Mouse (Mus musculus) midbrain, embryonic 14.5 days (tissue): ENCODE data around the gene Stag1. TPM values are rescaled to one million over a fixed set of nuclear protein-coding genes. Genes with fewer than 3 reads are reported as not detected.
A peak's percentile ranks its signal among the peaks of the same experiment; 100 is the strongest.

Source experiments
- ATAC-seq: fragments of 200-750 bp; cut with Nextera tagmentation; 2 replicates; pipeline ENCODE4 v1.8.0; 2017; ENCODE audit warnings: moderate number of reproducible peaks, moderate library complexity; ENCODE audit not compliant: low FRiP score, low TSS enrichment
- DNase-seq: peaks from one replicate; pipeline ENCODE4 v3.0.0-alpha.2; 2015
- H3K27ac ChIP-seq: fragments of 300-500 bp; sonication (generic); replicated peaks from 2 replicates; pipeline ENCODE4 v1.5.1; 2014; ENCODE audit warnings: mild to moderate bottlenecking, low read depth, low read length, moderate library complexity
- H3K27me3 ChIP-seq: fragments of 300-500 bp; sonication (generic); 2 replicates; pipeline ENCODE4 v1.6.1; 2014; ENCODE audit warnings: low read length, control low read depth, mixed read lengths; ENCODE audit not compliant: control insufficient read depth, insufficient read depth
- H3K36me3 ChIP-seq: fragments of 300-500 bp; sonication (generic); 2 replicates; pipeline ENCODE4 v1.6.1; 2014; ENCODE audit warnings: low read length, control low read depth; ENCODE audit not compliant: control insufficient read depth, insufficient read depth
- H3K4me1 ChIP-seq: fragments of 300-500 bp; sonication (generic); 2 replicates; pipeline ENCODE4 v1.6.1; 2014; ENCODE audit warnings: mild to moderate bottlenecking, antibody characterized with exemption, low read length, control low read depth; ENCODE audit not compliant: control insufficient read depth, insufficient read depth
- H3K4me2 ChIP-seq: fragments of 300-500 bp; sonication (generic); 2 replicates; pipeline ENCODE4 v1.6.1; 2014; ENCODE audit warnings: mild to moderate bottlenecking, low read length, moderate library complexity
- H3K4me3 ChIP-seq: fragments of 300-500 bp; sonication (generic); replicated peaks from 2 replicates; pipeline ENCODE4 v1.5.1; 2014; ENCODE audit warnings: low read depth, low read length
- H3K9ac ChIP-seq: fragments of 300-500 bp; sonication (generic); replicated peaks from 2 replicates; pipeline ENCODE4 v1.6.1; 2014; ENCODE audit warnings: mild to moderate bottlenecking, low read length, moderate library complexity
- H3K9me3 ChIP-seq: fragments of 300-500 bp; sonication (generic); 2 replicates; pipeline ENCODE4 v1.6.1; 2016; ENCODE audit warnings: low read length, control low read depth, mixed read lengths; ENCODE audit not compliant: control insufficient read depth
- WGBS: fragments of 180-500 bp; shearing (Covaris S2); extraction: QIAGEN DNeasy Blood & Tissue Kit; methylation state at CpG from one replicate; pipeline ENCODE4 v1.1.7; 2014; 5-methylcytosine and 5-hydroxymethylcytosine counted together
- polyA plus RNA-seq: library from polyadenylated mRNA; unstranded; fragments of >200 nt; fragmentation: Nextera tagmentation; extraction: Ambion mirVana; gene quantifications from 2 replicates; pipeline ENCODE4 v1.2.1, GENCODE M21; 2014

Gene Stag1
- polyA plus RNA-seq, 1 experiment from 2014 or later: 41.3 TPM

- peaks cover 29% of the 10 kb centered on the region for H3K4me1 ChIP-seq
- no peaks in the 10 kb centered on the region for H3K27me3 ChIP-seq
- no peak for DNase-seq
- ATAC-seq: no peak
- H3K9ac ChIP-seq: no peak overlapping the region
- no peaks in the 10 kb centered on the region for H3K36me3 ChIP-seq
- H3K27ac ChIP-seq: no peak overlapping the region; the same call in 1 of the 2 replicates
- 29% methylated on average over 2 of the region's 2 CpGs for WGBS
- peak overlapping the region; percentile 83 for H3K4me2 ChIP-seq
- no peaks in the 10 kb centered on the region for H3K9me3 ChIP-seq
- no peak overlapping the region for H3K4me3 ChIP-seq
These were observed 43.2 kb downstream of the Stag1 start for GRCm38 (mm10) chr9:100640754-100641153.

GRCm38 (mm10) chr9:100641391-100642085 lies 43.9 kb downstream of the Stag1 start:
- 15% methylated on average over 6 of the region's 6 CpGs for WGBS
- Histone ChIP-seq H3K27ac (peak overlapping the region; percentile 99), H3K4me2 (peak overlapping the region; percentile 83), H3K4me3 (peak overlapping the region; percentile 87), H3K36me3 (no peaks in the 10 kb centered on the region), H3K27me3 (no peaks in the 10 kb centered on the region), H3K4me1 (peaks cover 32% of the 10 kb centered on the region), H3K9ac (peak overlapping the region; percentile 72; the same call in 1 of the 2 replicates), H3K9me3 (no peaks in the 10 kb centered on the region)
- DNase-seq: peak; percentile 29
- no peak for ATAC-seq

GRCm38 (mm10) chr9:100642186-100642839 lies 44.7 kb downstream of the Stag1 start:
- Histone ChIP-seq H3K27ac (peak overlapping the region; percentile 99), H3K27me3 (no peaks in the 10 kb centered on the region), H3K4me1 (peaks cover 32% of the 10 kb centered on the region), H3K4me3 (peak overlapping the region; percentile 87), H3K4me2 (peak overlapping the region; percentile 83), H3K9ac (peak overlapping the region; percentile 72), H3K9me3 (no peaks in the 10 kb centered on the region), H3K36me3 (no peaks in the 10 kb centered on the region)
- WGBS: under 1% methylated on average over 16 of the region's 16 CpGs
- ATAC-seq (no peak), DNase-seq (peak; percentile 53)

- WGBS: under 1% methylated on average over 97 of the region's 97 CpGs
- Histone ChIP-seq H3K4me2 (peak overlapping the region; percentile 83), H3K27me3 (no peaks in the 10 kb centered on the region), H3K36me3 (no peaks in the 10 kb centered on the region), H3K9ac (peak overlapping the region; percentile 92), H3K4me3 (peak overlapping the region; percentile 87), H3K27ac (peak overlapping the region; percentile 99), H3K4me1 (peaks cover 32% of the 10 kb centered on the region), H3K9me3 (no peaks in the 10 kb centered on the region)
- ATAC-seq (peak; percentile 97), DNase-seq (peak; percentile 99)
These were observed 45.5 kb downstream of the Stag1 start for GRCm38 (mm10) chr9:100642840-100643697.

GRCm38 (mm10) chr9:100644071-100644771 lies 46.6 kb downstream of the Stag1 start:
- under 1% methylated on average over 58 of the region's 64 CpGs for WGBS
- Histone ChIP-seq H3K36me3 (no peaks in the 10 kb centered on the region), H3K9me3 (no peaks in the 10 kb centered on the region), H3K4me2 (peak overlapping the region; percentile 68), H3K27me3 (no peaks in the 10 kb centered on the region), H3K27ac (peak overlapping the region; percentile 99), H3K4me1 (peaks cover 32% of the 10 kb centered on the region), H3K9ac (peak overlapping the region; percentile 92), H3K4me3 (peak overlapping the region; percentile 87)
- DNase-seq (peak; percentile 87), ATAC-seq (peak; percentile 24)

GRCm38 (mm10) chr9:100645026-100645940 lies 47.7 kb downstream of the Stag1 start:
- peaks cover 28% of the 10 kb centered on the region for H3K4me1 ChIP-seq
- no peak overlapping the region for H3K9ac ChIP-seq
- DNase-seq (no peak), ATAC-seq (no peak)
- H3K27ac ChIP-seq: no peak overlapping the region
- 27% methylated on average over 8 of the region's 8 CpGs for WGBS
- no peaks in the 10 kb centered on the region for H3K36me3 ChIP-seq
- peak overlapping the region; percentile 68 for H3K4me2 ChIP-seq
- H3K4me3 ChIP-seq: peak overlapping the region; percentile 87
- H3K27me3 ChIP-seq: no peaks in the 10 kb centered on the region
- H3K9me3 ChIP-seq: no peaks in the 10 kb centered on the region

GRCm38 (mm10) chr9:100646276-100646675 lies 48.7 kb downstream of the Stag1 start:
- H3K4me3 ChIP-seq: no peak overlapping the region
- ATAC-seq: no peak
- H3K36me3 ChIP-seq: no peaks in the 10 kb centered on the region
- H3K4me2 ChIP-seq: no peak overlapping the region
- no peaks in the 10 kb centered on the region for H3K9me3 ChIP-seq
- WGBS: 88% methylated on average over 2 of the region's 2 CpGs
- H3K9ac ChIP-seq: no peak overlapping the region
- H3K4me1 ChIP-seq: peaks cover 18% of the 10 kb centered on the region
- DNase-seq: no peak
- no peak overlapping the region for H3K27ac ChIP-seq
- no peaks in the 10 kb centered on the region for H3K27me3 ChIP-seq
